Mouse (Mus musculus) stomach, embryonic 14.5 days (tissue): ENCODE data around the gene Pih1d1. TPM values are rescaled to one million over a fixed set of nuclear protein-coding genes. Genes with fewer than 3 reads are reported as not detected.

Experiments
- ATAC-seq: fragments of 200-750 bp; cut with Nextera tagmentation; 2 replicates; pipeline ENCODE4 v1.8.0; 2017; ENCODE audit warnings: low read depth, moderate TSS enrichment; ENCODE audit not compliant: insufficient number of reproducible peaks, insufficient read depth, low FRiP score
- H3K27ac ChIP-seq: fragments of 300-500 bp; sonication (generic); 2 replicates; pipeline ENCODE4 v1.5.1; 2014; ENCODE audit warnings: mild to moderate bottlenecking, low read length, moderate library complexity, mixed read lengths
- H3K27me3 ChIP-seq: fragments of 300-500 bp; sonication (generic); 2 replicates; pipeline ENCODE4 v1.6.1; 2014; ENCODE audit warnings: low read length, control low read depth, mixed read lengths; ENCODE audit not compliant: control insufficient read depth, insufficient read depth
- H3K36me3 ChIP-seq: fragments of 300-500 bp; sonication (generic); 2 replicates; pipeline ENCODE4 v1.6.1; 2014; ENCODE audit warnings: mild to moderate bottlenecking, control low read depth, low read length, moderate library complexity, mixed read lengths; ENCODE audit not compliant: control insufficient read depth, insufficient read depth
- H3K4me1 ChIP-seq: fragments of 300-500 bp; sonication (generic); 2 replicates; pipeline ENCODE4 v1.6.1; 2014; ENCODE audit warnings: low read length, control low read depth, mixed read lengths; ENCODE audit not compliant: control insufficient read depth, insufficient read depth
- H3K4me2 ChIP-seq: fragments of 300-500 bp; sonication (generic); replicated peaks from 2 replicates; pipeline ENCODE4 v1.6.1; 2014; ENCODE audit warnings: low read depth, low read length, control low read depth
- H3K4me3 ChIP-seq: fragments of 300-500 bp; sonication (generic); 2 replicates; pipeline ENCODE4 v1.5.1; 2014; ENCODE audit warnings: low read depth, low read length, control low read depth
- H3K9ac ChIP-seq: fragments of 300-500 bp; sonication (generic); replicated peaks from 2 replicates; pipeline ENCODE4 v1.6.1; 2014; ENCODE audit warnings: low read depth, mild to moderate bottlenecking, control low read depth, low read length, moderate library complexity, mixed read lengths
- H3K9me3 ChIP-seq: fragments of 300-500 bp; sonication (generic); 2 replicates; pipeline ENCODE4 v1.6.1; 2016; ENCODE audit warnings: low read depth, low read length, control low read depth; ENCODE audit not compliant: control insufficient read depth
- WGBS: fragments of 180-500 bp; shearing (Covaris S2); extraction: QIAGEN DNeasy Blood & Tissue Kit; methylation state at CpG from one replicate; pipeline ENCODE4 v1.1.7; 2014; 5-methylcytosine and 5-hydroxymethylcytosine counted together
- polyA plus RNA-seq: library from polyadenylated mRNA; unstranded; fragments of >200 nt; fragmentation: Nextera tagmentation; extraction: Ambion mirVana; gene quantifications from 2 replicates; pipeline ENCODE4 v1.2.1, GENCODE M21; 2014

Pih1d1 gene
- polyA plus RNA-seq, 1 experiment from 2014 or later, result 114 TPM

GRCm38 (mm10) chr7:45191803-45192363, 37.8 kb downstream of the Pih1d1 start:
- Histone ChIP-seq H3K36me3 (no peaks in the 10 kb centered on the region), H3K9me3 (no peaks in the 10 kb centered on the region), H3K9ac (no peak overlapping the region), H3K4me2 (no peak overlapping the region), H3K27ac (no peak overlapping the region), H3K4me1 (peaks cover 6% of the 10 kb centered on the region; the same call in 1 of the 2 replicates), H3K27me3 (0 out of 2 replicates have a peak, but pooled peaks cover 2% of the 10 kb centered on the region), H3K4me3 (no peak overlapping the region)
- ATAC-seq, result 0 out of 2 replicates have a peak, but pooled peaks have one; percentile 35
- WGBS, result 6% methylated on average over 8 of the region's 8 CpGs

- Histone ChIP-seq H3K4me3 (no peak overlapping the region), H3K36me3 (no peaks in the 10 kb centered on the region), H3K9me3 (no peaks in the 10 kb centered on the region), H3K27me3 (no peaks in the 10 kb centered on the region), H3K4me2 (no peak overlapping the region), H3K27ac (no peak overlapping the region), H3K4me1 (peaks cover 6% of the 10 kb centered on the region; the same call in 1 of the 2 replicates), H3K9ac (no peak overlapping the region)
- ATAC-seq, result no peak
- WGBS, result 81% methylated on average over 7 of the region's 7 CpGs
These were observed 38.6 kb downstream of the Pih1d1 start for GRCm38 (mm10) chr7:45192585-45193310.

- Histone ChIP-seq H3K27ac (no peak overlapping the region), H3K27me3 (no peaks in the 10 kb centered on the region), H3K4me3 (no peak overlapping the region), H3K9me3 (no peaks in the 10 kb centered on the region), H3K4me2 (no peak overlapping the region), H3K4me1 (peaks cover 6% of the 10 kb centered on the region; the same call in 1 of the 2 replicates), H3K36me3 (no peaks in the 10 kb centered on the region), H3K9ac (no peak overlapping the region)
- ATAC-seq, result no peak
- 49% methylated on average over 5 of the region's 5 CpGs for WGBS
These were observed 39.3 kb downstream of the Pih1d1 start for GRCm38 (mm10) chr7:45193406-45193805.

GRCm38 (mm10) chr7:45193871-45194785, 40.0 kb downstream of the Pih1d1 start:
- Histone ChIP-seq H3K9ac (no peak overlapping the region), H3K27me3 (no peaks in the 10 kb centered on the region), H3K36me3 (no peaks in the 10 kb centered on the region), H3K4me2 (no peak overlapping the region), H3K4me1 (peaks cover 6% of the 10 kb centered on the region; the same call in 1 of the 2 replicates), H3K4me3 (no peak overlapping the region), H3K27ac (no peak overlapping the region), H3K9me3 (no peaks in the 10 kb centered on the region)
- no peak for ATAC-seq
- WGBS, result 65% methylated on average over 17 of the region's 17 CpGs

- no peak overlapping the region for H3K27ac ChIP-seq
- H3K27me3 ChIP-seq, result no peaks in the 10 kb centered on the region
- no peak for ATAC-seq
- H3K4me3 ChIP-seq, result no peak overlapping the region
- 55% methylated on average over 13 of the region's 13 CpGs for WGBS
- no peak overlapping the region for H3K9ac ChIP-seq
- H3K4me1 ChIP-seq, result peaks cover 6% of the 10 kb centered on the region; the same call in 1 of the 2 replicates
- no peaks in the 10 kb centered on the region for H3K9me3 ChIP-seq
- H3K4me2 ChIP-seq, result no peak overlapping the region
- no peaks in the 10 kb centered on the region for H3K36me3 ChIP-seq
These were observed 41.5 kb downstream of the Pih1d1 start for GRCm38 (mm10) chr7:45195341-45196175.

- Histone ChIP-seq H3K27ac (no peak overlapping the region), H3K27me3 (no peaks in the 10 kb centered on the region), H3K9ac (no peak overlapping the region), H3K4me1 (peaks cover 6% of the 10 kb centered on the region; the same call in 1 of the 2 replicates), H3K4me3 (no peak overlapping the region), H3K36me3 (no peaks in the 10 kb centered on the region), H3K9me3 (no peaks in the 10 kb centered on the region), H3K4me2 (no peak overlapping the region)
- no peak for ATAC-seq
- WGBS, result 89% methylated on average over 4 of the region's 4 CpGs
These were observed 42.1 kb downstream of the Pih1d1 start for GRCm38 (mm10) chr7:45196176-45196535.

GRCm38 (mm10) chr7:45196994-45197393, 42.9 kb downstream of the Pih1d1 start:
- no peak overlapping the region for H3K27ac ChIP-seq
- no peaks in the 10 kb centered on the region for H3K36me3 ChIP-seq
- H3K4me2 ChIP-seq, result no peak overlapping the region
- H3K4me1 ChIP-seq, result peaks cover 2% of the 10 kb centered on the region; the same call in 1 of the 2 replicates
- no peaks in the 10 kb centered on the region for H3K9me3 ChIP-seq
- H3K4me3 ChIP-seq, result no peak overlapping the region
- WGBS, result 67% methylated on average over 5 of the region's 5 CpGs
- H3K27me3 ChIP-seq, result no peaks in the 10 kb centered on the region
- no peak overlapping the region for H3K9ac ChIP-seq
- no peak for ATAC-seq
